Mouse (Mus musculus): ENCODE measurements at regions not wholly inside any gene's neighbourhood (a gene's known extent, or its start where the extent isn't known, plus 50 kb on each side); places are given as distances from the start of the nearest gene placed in this dataset.
"Not testable (repeated sequence)": the region's sequence is repeated elsewhere in the genome, so short reads cannot be mapped to it uniquely, and the experiment has no call there.

- not testable (repeated sequence) for TF ChIP-seq CTCF (IDR thresholded peaks at IDR 0.05; ENCODE audit: control insufficient read depth, insufficient read depth, insufficient replicate concordance, low read depth, low read length); POLR2A (IDR thresholded peaks at IDR 0.05; ENCODE audit: control insufficient read depth, low read depth, low read length)
These were observed 125.7 kb upstream of the P2ry1 start for GRCm38 (mm10) chr3:60876858-60877257.

Data from testis, adult 2 months (tissue).